Mouse (Mus musculus) megakaryocyte, embryonic 14.5 days (primary cell): ENCODE measurements at regions not wholly inside any gene's neighbourhood (a gene's known extent, or its start where the extent isn't known, plus 50 kb on each side); places are given as distances from the start of the nearest gene placed in this dataset.

Experiments
- FLI1 ChIP-seq: IDR thresholded peaks from 2 replicates; pipeline ENCODE4 v1.6.1; 2012; ENCODE audit warnings: low read length, inconsistent platforms, mixed read lengths
- GATA1 ChIP-seq: IDR thresholded peaks from 3 replicates; pipeline ENCODE4 v1.6.1; 2012; ENCODE audit warnings: mixed read lengths, low read length, inconsistent platforms, borderline replicate concordance

GRCm38 (mm10) chr13:71068757-71069201, 227.2 kb upstream of the Adamts16 start:
- TF ChIP-seq FLI1 (no peak), GATA1 (no peak)
